11 mouse cellular contexts compared by ENCODE assay signal in the genomic region with DNA sequence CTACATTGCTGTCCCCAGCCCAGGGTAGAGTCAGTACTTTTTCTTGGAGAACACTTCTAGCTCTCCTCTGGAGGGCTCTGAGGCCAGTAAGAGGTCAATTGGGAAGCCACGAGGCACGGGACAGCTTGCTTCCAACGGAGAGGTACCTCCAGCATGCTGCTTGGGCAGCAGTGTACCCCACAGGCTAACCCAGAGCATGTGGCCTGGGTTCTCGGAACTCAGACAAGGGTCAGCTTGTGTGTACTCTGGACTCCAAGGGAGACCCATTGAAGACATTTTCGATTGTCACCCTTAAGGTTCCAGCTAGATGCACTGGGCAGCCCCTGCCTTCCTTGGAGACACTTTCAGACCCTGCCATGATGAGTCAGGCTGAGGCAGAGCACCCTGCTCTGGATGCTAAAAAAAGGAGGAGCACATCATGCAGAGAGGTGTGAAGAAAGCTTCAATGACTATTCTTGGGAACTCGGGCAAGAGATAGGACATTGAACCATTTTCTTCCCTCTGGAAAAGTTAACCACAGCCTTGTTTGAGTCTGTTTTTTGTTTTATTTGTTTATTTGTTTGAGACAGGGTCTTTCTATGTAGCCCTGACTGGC. TPM values are rescaled to one million over a fixed set of nuclear protein-coding genes. Genes with fewer than 3 reads are reported as not detected.
DNase-seq lines count a peak whose midpoint lies in the region; ATAC-seq and TF ChIP-seq lines count a peak whose summit lies in the region.
"Had no signal": no experiment of that assay in that cellular context is flagged by ENCODE, and none has a peak within 500 bp of the region (broad histone marks: within the 10 kb centered on the region; RNA-seq: fewer than 3 reads in every experiment).

No protein-coding gene starts in this region.

- H3K27ac ChIP-seq in layer of hippocampus, adult 2 months: peak overlapping the region; percentile 28; the same call in 1 of the 2 replicates
- H3K27ac ChIP-seq in heart, embryonic 16.5 days (ENCODE audit: low read length): peak overlapping the region; percentile 0
- H3K27ac ChIP-seq: intestine, embryonic 15.5 days; liver, embryonic 13.5 days had no signal

- WGBS in heart, embryonic 16.5 days: 51% methylated on average over 6 of the region's 6 CpGs

- H3K9ac ChIP-seq in heart, embryonic 16.5 days (ENCODE audit: low read length): 0 out of 2 replicates have a peak overlapping the region, but pooled peaks have one; percentile 40
- H3K9ac ChIP-seq: intestine, embryonic 15.5 days; liver, embryonic 13.5 days had no signal

- peaks cover 52% of the 10 kb centered on the region for H3K36me3 ChIP-seq in E14TG2a.4 (ENCODE audit: insufficient read depth, low read length)
- H3K36me3 ChIP-seq in heart, embryonic 16.5 days (ENCODE audit: control insufficient read depth, insufficient read depth): 0 out of 2 replicates have a peak, but pooled peaks cover 3% of the 10 kb centered on the region
- H3K36me3 ChIP-seq: intestine, embryonic 15.5 days; liver, embryonic 13.5 days had no signal

- no peak for ATAC-seq in heart, embryonic 16.5 days (replicated peaks; ENCODE audit: extremely low read depth, insufficient read depth, low FRiP score)
- ATAC-seq: intestine, embryonic 15.5 days had no signal

- no peak for DNase-seq in layer of hippocampus, adult 2 months (ENCODE audit: low spot score in 2 of 2)
- no peak for DNase-seq in layer of hippocampus, postnatal 36 days
- DNase-seq in CD4-positive helper T cell, adult 2 months (ENCODE audit: low read depth, low spot score): peak; percentile 43
- DNase-seq in T-cell, adult 2 months (ENCODE audit: low spot score): no peak
- DNase-seq in adipocyte (ENCODE audit: low spot score): no peak
- DNase-seq: cerebellum, postnatal 25 days; midbrain, embryonic 14.5 days had no signal

- no peaks in the 10 kb centered on the region for H3K27me3 ChIP-seq in E14TG2a.4 (ENCODE audit: insufficient read depth, low read length)
- no peaks in the 10 kb centered on the region for H3K27me3 ChIP-seq in heart, embryonic 16.5 days (ENCODE audit: control insufficient read depth, insufficient read depth, low read length)

- H3K4me2 ChIP-seq in heart, embryonic 16.5 days (ENCODE audit: low read depth, low read length): no peak overlapping the region
- H3K4me2 ChIP-seq: intestine, embryonic 15.5 days; liver, embryonic 13.5 days had no signal

- H3K4me1 ChIP-seq in E14TG2a.4 (replicated peaks; ENCODE audit: low read depth, low read length): peaks cover 60% of the 10 kb centered on the region
- H3K4me1 ChIP-seq in heart, embryonic 16.5 days (ENCODE audit: control insufficient read depth, insufficient read depth, low read length): peaks cover 27% of the 10 kb centered on the region

- no peak for TF ChIP-seq CTCF in layer of hippocampus, adult 2 months (conservative IDR thresholded peaks at IDR 0.05)
- TF ChIP-seq CTCF in E14TG2a.4 (conservative IDR thresholded peaks at IDR 0.05; ENCODE audit: low read length): no peak

- peak overlapping the region; percentile 34 for H3K4me3 ChIP-seq in layer of hippocampus, adult 2 months
- peak overlapping the region; percentile 98 for H3K4me3 ChIP-seq in E14TG2a.4 (replicated peaks; ENCODE audit: low read length)
- H3K4me3 ChIP-seq in heart, embryonic 16.5 days (ENCODE audit: low read length): no peak overlapping the region
- H3K4me3 ChIP-seq: intestine, embryonic 15.5 days; liver, embryonic 13.5 days had no signal

- H3K9me3 ChIP-seq in E14TG2a.4 (ENCODE audit: low read length): no peaks in the 10 kb centered on the region
- H3K9me3 ChIP-seq in heart, embryonic 16.5 days (replicated peaks; ENCODE audit: control insufficient read depth, low read length): no peaks in the 10 kb centered on the region
- H3K9me3 ChIP-seq: intestine, embryonic 15.5 days; liver, embryonic 13.5 days had no signal

RNA-seq across cellular contexts. Expression of a gene that starts 4.4 kb away (rescaled TPM):
- total RNA-seq in layer of hippocampus, adult 2 months (2021): 10 to 100 TPM in 1 of 2 experiments, 1 to 10 TPM in 1; 9.1 to 17.4 TPM
- total RNA-seq in layer of hippocampus, postnatal 36 days (2021): 10 to 100 TPM; 16.4 to 18.5 TPM
- 14.8 and 15.3 TPM in 2 replicates for polyA plus RNA-seq in heart, embryonic 16.5 days (2015; fragmentation: Nextera tagmentation; extraction: Ambion mirVana)

RNA-seq across cellular contexts. Expression of a gene that starts 18.2 kb away (rescaled TPM):
- total RNA-seq in layer of hippocampus, adult 2 months (2021): 1 to 10 TPM; 6.7 to 7.9 TPM
- total RNA-seq in layer of hippocampus, postnatal 36 days (2021): 1 to 10 TPM; 7.7 to 9.7 TPM
- 15.0 and 30.4 TPM in 2 replicates for polyA plus RNA-seq in heart, embryonic 16.5 days (2015; fragmentation: Nextera tagmentation; extraction: Ambion mirVana)
